Mouse (Mus musculus) megakaryocyte, embryonic 14.5 days (primary cell): ENCODE measurements around the gene Dnajc5.

Experiments
- FLI1 ChIP-seq: IDR thresholded peaks from 2 replicates; pipeline ENCODE4 v1.6.1; 2012; ENCODE audit warnings: low read length, inconsistent platforms, mixed read lengths
- GATA1 ChIP-seq: IDR thresholded peaks from 3 replicates; pipeline ENCODE4 v1.6.1; 2012; ENCODE audit warnings: mixed read lengths, low read length, inconsistent platforms, borderline replicate concordance

DNA sequence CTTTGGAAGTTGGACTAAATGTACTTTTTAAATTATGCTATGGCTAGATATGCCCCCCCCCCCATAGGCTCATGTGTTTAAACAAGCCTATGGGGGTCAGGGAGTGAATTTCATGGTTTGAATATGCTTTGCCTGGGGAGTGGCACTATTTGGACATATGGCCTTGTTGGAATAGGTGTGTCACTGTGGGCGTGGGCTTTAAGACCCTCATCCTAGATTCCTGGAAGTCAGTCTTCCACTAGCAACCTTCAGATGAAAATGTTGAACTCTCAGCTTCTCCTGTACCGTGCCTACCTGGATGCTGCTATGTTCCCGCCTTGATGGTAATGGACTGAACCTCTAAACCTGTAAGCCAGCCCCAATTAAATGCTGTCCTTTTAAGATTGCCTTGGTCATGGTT, 12.3 kb downstream of the Dnajc5 start:
- TF ChIP-seq GATA1 (no peak), FLI1 (no peak)
